Mouse (Mus musculus) layer of hippocampus, postnatal 10 days (tissue): ENCODE measurements at regions not wholly inside any gene's neighbourhood (a gene's known extent, or its start where the extent isn't known, plus 50 kb on each side); places are given as distances from the start of the nearest gene placed in this dataset.
"Not testable (repeated sequence)": the region's sequence is repeated elsewhere in the genome, so short reads cannot be mapped to it uniquely, and the experiment has no call there.

ENCODE experiments used
- DNase-seq, 2 experiments: peaks; one replicate each; pipeline ENCODE4 v3.0.0; 2021; ENCODE audit warnings: low spot score in 2 of 2

DNA sequence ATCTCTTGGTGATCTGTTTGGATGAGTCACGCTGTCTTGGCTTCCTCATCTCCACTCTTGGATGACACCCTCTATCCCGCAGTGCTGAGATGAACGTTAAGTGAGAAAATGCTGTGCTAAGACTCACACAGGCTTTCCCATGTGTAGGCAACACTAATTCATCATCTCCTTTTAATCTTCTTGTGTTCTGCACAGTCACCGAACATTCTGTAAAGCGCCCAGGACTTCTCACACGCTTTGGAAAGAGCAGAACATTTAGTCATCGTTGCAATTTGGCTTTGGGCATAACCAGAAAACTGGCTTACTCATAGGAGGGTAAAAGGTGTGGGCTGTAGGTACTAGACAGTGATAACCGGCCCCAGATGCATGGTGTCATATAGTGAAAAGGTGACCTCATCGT lies 94.9 kb downstream of the Plppr4 start:
- no peak for DNase-seq

GRCm38 (mm10) chr3:117247833-117248232 lies 112.8 kb downstream of the Plppr4 start:
- DNase-seq: no peak

DNA sequence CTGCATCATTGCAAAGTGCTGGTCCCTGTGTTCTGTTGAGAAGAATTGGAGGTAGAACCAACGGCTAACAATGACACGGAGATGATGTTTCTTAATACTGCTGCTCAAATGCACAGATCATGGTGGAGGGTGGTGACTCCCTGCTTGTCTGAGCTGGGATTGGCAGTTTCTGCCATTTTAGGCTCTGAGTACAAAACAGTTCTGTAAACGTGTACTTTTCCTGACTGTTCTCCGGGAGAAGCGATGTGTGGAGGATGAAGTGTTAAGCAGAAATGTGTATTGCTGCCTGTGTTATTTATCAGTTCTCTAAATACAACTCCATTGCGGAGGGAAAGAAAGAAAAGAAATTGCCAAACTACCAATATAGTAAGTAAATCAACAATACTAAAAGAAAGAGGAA lies 118.9 kb downstream of the Plppr4 start:
- DNase-seq: no peak

- DNase-seq: no peak
Measured at GRCm38 (mm10) chr3:117226616-117227015, 134.1 kb downstream of the Plppr4 start.

- no peak for DNase-seq
Measured at GRCm38 (mm10) chr3:117225041-117225440, 135.6 kb downstream of the Plppr4 start.

GRCm38 (mm10) chr3:117217952-117218351 lies 142.7 kb downstream of the Plppr4 start:
- DNase-seq: no peak

DNA sequence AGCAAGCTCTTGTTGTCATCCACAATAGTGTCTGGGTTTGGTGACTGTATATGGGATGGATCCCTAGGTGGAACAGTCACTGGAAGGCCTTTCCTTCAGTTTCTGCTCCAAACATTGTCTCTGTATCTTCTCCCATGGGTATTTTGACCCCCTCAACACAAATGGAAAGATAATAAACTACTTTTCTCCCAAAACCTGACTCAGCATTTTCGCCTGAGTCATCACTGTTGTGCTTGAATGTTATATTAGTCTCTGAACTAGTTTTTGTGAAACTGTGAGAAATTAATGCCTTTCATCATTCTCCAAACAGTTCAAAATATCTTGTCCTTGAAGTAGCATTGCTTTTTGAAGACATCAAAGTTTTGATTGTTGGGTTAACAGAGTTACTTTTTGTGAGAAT lies 168.8 kb downstream of the Plppr4 start:
- no peak for DNase-seq

DNA sequence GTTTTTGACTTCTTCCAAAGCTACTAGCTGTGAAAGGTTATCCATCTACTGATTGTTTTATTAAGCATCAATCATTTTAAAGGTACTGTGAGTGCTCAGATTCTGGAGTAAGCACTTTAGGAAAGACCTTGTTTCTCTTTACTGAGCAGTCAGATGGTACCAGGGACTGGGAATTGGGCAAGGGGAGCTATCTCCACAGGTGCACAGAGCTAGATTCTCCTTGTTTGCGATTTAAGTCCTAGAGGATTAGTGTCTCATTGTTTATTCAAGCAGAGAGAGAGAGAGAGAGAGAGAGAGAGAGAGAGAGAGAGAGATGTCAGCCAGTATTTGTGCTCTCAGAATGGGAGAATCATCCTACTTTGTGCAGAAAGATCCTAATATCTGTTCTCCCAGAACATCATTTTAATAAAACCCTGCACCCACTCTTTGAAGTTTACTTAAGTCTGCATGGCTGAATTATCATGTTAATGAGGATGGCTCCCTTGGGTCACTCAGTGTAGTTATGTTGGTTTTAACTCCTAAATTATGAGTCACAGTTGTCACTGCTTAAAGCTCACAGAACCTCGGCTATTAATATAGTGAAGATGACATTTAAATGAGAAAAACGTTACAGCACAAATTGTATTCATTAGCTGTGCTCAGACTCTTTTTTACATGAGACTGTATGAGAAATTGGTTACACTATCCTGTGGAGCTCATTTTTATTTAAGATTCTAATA lies 171.7 kb downstream of the Plppr4 start:
- no peak for DNase-seq

GRCm38 (mm10) chr3:117183654-117184184 lies 177.0 kb downstream of the Plppr4 start:
- no peak for DNase-seq

- no peak for DNase-seq
Measured at GRCm38 (mm10) chr3:117169740-117170139, 190.9 kb downstream of the Plppr4 start.

DNA sequence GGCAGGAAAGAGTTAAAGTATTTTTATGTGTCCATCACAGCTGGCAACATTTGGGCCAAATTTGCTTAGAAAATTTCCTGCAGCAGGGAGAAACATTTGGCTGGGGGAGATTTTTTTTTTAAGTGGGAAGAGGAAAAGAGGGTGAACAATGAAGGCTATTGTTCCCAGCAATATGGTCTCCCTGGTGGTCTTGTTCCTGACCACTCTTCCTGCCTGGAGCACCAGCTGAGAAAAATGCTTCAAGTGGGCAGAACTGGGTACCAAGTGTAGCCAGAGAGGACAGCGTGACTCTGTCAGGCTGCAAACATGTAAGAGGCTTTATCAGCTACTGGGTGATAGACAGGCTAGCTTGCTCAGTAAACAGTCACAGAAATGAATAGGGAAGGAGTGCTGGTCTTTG lies 194.3 kb upstream of the Palmd start:
- no peak for DNase-seq

DNA sequence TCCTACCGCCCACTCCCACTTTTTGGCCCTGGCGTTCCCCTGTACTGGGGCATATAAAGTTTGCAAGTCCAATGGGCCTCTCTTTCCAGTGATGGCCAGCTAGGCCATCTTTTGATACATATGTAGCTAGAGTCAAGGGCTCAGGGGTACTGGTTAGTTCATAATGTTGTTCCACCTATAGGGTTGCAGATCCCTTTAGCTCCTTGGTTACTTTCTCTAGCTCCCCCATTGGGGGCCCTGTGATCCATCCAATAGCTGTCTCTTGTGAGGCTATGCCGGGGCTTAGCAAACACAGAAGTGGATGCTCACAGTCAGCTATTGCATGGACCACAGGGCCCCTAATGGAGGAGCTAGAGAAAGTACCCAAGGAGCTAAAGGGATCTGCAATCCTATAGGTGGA lies 191.9 kb upstream of the Palmd start:
- DNase-seq: not testable (repeated sequence)

GRCm38 (mm10) chr3:117155274-117155673 lies 186.5 kb upstream of the Palmd start:
- DNase-seq: no peak

DNA sequence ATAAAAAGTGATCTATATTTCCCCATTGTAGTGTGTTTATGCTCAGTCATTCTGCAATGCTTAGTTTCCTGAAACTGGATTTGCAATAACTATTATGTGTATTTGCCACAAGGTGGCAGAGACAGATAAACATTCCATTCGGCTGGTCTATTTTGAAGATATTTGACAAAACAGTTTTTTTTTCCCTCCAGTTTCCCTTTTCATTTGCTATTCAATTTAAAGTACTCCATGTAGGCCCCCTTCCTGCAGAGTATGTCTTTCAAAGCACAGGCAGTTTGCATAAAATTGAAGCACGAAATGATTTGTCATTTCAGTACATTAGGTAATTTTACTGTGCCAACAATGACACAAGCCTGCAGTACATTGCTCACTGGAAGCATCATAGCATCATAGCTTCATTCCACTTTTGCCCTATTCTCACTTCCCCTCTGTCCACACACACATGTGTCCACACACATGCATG lies 184.3 kb upstream of the Palmd start:
- no peak for DNase-seq

DNA sequence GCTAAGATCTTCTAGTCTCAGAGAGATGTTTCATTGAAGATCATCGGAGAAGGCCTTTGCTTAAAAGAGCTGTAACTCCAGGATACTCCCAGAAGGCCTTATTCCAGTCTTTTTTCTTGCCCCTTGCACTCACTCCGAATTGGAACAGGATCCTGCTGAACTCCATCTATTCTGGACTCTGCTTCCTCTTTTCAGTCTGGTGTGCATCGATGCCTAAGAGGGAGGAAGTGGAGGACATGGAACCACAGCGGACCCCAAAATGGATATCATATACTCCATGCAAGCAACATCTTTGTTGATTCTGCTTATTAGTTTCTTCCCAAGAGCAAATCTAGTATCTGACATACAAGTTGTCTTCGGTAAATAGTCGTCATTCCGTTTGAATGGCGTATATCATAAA lies 183.6 kb upstream of the Palmd start:
- no peak for DNase-seq

- DNase-seq: no peak
Measured at GRCm38 (mm10) chr3:117147414-117147813, 178.6 kb upstream of the Palmd start.

DNA sequence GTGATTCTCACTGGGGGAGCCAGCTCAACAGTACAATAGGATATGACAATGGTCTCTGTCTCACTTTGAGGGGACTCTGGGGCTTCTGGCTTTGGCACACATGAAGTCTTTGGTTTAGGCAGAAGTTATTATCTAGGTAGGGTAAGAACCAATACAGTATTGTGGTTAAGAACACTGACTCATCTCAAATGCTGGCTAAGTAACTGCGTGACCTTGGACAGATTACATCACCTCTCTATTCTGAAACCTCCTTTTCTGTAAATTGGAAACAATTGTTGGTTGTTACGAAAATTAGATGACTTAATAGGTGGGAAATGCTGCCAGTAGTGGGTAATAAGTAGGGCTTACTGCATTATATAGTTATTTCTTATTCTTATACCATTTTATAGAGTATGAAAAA lies 171.0 kb upstream of the Palmd start:
- DNase-seq: no peak

- no peak for DNase-seq
Measured at GRCm38 (mm10) chr3:117138720-117139119, 169.9 kb upstream of the Palmd start.

- DNase-seq: no peak
Measured at GRCm38 (mm10) chr3:117132897-117133296, 164.1 kb upstream of the Palmd start.

DNA sequence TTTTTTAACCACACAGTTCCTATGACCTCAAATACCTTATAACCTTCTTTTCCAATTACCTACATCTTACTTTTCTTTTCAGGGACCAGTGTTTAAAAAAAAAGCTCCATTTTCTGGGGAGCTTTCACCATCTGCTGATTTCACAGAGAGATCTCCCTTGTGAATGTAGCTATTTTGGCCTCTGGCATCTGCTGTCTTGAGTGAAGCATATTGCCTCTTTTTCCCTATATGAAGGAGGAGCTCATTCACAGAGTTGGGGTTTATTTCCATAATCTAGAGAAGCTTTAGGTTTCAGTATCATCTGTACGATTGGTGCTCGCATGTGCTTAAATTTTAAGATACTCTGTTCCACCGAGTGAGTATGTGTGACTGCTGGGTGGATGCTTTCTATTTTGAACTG lies 153.4 kb upstream of the Palmd start:
- DNase-seq: no peak

DNA sequence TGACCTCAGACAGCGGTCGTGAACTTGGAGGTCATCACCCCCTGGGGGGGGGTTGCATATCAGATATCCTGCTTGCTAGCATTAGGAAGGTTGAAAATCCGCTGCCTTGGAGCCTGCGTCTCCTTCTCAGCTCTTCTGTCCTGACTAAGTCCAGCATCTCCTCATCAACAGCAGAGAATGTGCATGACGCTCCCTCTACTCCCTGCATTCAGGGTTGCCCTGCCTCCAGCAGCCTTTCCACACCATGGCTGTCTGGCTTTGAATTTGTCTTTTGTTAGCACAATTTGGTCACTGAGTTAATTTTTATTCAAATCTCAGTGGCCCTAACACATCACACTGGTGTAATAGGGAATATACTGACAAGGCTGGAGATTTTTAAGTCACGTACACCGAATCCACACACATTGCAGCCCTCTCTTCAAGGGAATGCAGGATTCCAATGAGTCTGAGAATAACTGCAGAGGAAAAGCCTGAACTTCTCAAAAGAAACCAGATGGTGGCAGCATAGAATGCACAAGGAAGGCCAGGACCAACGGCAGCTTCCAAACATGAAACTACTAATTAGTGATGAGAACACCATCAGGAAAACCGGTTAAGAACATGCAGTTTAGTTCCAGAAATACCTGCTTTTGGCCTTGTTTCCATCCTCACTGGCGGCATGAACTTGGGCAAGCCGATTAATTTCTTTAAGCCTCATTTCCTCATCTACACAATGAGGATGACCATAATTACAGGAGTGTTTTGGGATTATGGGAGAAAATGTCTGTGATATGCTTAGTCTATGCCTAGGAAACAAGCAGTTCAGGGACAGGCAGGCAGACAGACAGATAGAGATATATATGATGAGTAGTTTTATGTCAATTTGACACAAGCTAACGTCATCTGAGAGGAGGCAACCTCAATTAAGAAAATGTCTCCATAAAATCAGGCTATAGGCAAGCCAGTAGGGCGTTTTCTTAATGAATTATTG lies 151.6 kb upstream of the Palmd start:
- DNase-seq: peak; percentile 42 to 65

GRCm38 (mm10) chr3:117119576-117119975 lies 150.8 kb upstream of the Palmd start:
- DNase-seq: no peak
